Mouse (Mus musculus): ENCODE results near the gene Olfr1188. TPM values are rescaled to one million over a fixed set of nuclear protein-coding genes. Genes with fewer than 3 reads are reported as not detected.
"Not testable (repeated sequence)": the region's sequence is repeated elsewhere in the genome, so short reads cannot be mapped to it uniquely, and the experiment has no call there.

Olfr1188 gene
- not detected in 2 replicates for total RNA-seq (2017)

GRCm38 (mm10) chr2:88556635-88557034, at the start of gene Olfr1188:
TSS of gene Olfr1188 (plus strand) at chr2:88556935.
- ATAC-seq (replicated peaks; ENCODE audit: low read depth, poor library complexity, severe bottlenecking) = no peak

DNA sequence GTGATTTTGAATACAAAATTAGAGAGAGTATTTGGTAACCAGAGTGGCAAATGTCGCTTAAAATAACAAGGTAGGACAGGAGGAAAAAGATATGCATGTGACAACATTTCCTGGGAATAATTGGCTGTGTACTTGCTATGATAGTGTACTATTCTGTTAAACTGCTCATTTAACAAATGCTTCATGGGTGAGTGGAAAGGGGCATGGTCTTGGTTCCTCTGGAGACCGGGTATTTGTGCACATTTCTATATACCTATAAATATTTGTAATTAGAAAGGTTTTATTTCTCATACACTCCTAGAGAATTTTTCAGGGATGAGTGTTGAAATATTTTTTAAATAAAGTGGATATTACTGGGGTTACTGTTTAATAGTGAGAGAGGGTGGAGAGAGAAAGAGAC, 38.5 kb upstream of the Olfr1188 start, which contains the start of gene Olfr1186:
Gene Olfr1186 (plus strand): TSS at position 301 of the 400 bp plus-strand sequence.
- ATAC-seq (replicated peaks; ENCODE audit: low read depth, poor library complexity, severe bottlenecking) = no peak

- ATAC-seq (replicated peaks; ENCODE audit: low read depth, poor library complexity, severe bottlenecking) = no peak
These were observed 31.0 kb upstream of the Olfr1188 start for GRCm38 (mm10) chr2:88525720-88526119.

DNA sequence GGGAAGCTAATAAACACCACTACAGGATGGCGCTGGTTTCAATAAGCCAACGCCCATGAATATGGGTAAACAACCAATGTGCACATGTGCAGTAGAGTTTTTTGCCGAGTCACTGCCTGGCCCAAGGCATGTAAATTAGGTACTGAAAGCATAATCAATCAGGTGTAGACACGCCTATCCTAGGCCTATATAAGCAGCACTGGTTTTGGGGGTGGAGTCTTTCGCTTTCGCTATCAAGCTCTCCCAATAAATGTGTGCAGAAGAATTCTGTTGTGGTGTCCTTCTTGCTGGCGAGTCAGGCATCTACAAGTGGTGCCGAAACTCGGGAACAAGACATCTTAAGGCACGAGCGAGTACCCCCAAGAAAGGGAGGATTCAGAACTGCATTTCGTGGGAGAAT, 16.0 kb downstream of the Olfr1188 start:
- ATAC-seq (replicated peaks; ENCODE audit: low read depth, poor library complexity, severe bottlenecking) = not testable (repeated sequence)

GRCm38 (mm10) chr2:88586154-88586553, 29.4 kb downstream of the Olfr1188 start, which contains the start of gene Olfr1189:
TSS of gene Olfr1189 (plus strand) at chr2:88586454.
- ATAC-seq (replicated peaks; ENCODE audit: low read depth, poor library complexity, severe bottlenecking) = no peak

Other genes with a start within 250 kb of the Olfr1188 start
- not detected in 2 replicates for gene Olfr1174-ps, start 241.8 kb upstream of the Olfr1188 start, total RNA-seq (2017)
- not detected in 2 replicates for gene Olfr1175-ps, start 229.7 kb upstream of the Olfr1188 start, total RNA-seq (2017)
- not detected in 2 replicates for gene Olfr1176, start 220.2 kb upstream of the Olfr1188 start, total RNA-seq (2017)
- not detected in 2 replicates for gene Olfr1177-ps, start 210.4 kb upstream of the Olfr1188 start, total RNA-seq (2017)
- gene Olfr1178, start 169.9 kb upstream of the Olfr1188 start, total RNA-seq (2017) = not detected in 2 replicates
- gene Olfr1179, start 150.5 kb upstream of the Olfr1188 start, total RNA-seq (2017) = not detected in 2 replicates
- not detected in 2 replicates for gene Olfr1180, start 137.8 kb upstream of the Olfr1188 start, total RNA-seq (2017)
- gene Olfr1181, start 130.8 kb upstream of the Olfr1188 start, total RNA-seq (2017) = not detected in 2 replicates
- not detected in 2 replicates for gene Gm13757, start 107.8 kb upstream of the Olfr1188 start, total RNA-seq (2017)
- not detected in 2 replicates for gene Olfr1183, start 102.1 kb upstream of the Olfr1188 start, total RNA-seq (2017)
- gene Olfr1184, start 73.3 kb upstream of the Olfr1188 start, total RNA-seq (2017) = not detected in 2 replicates
- not detected in 2 replicates for gene Olfr1185-ps1, start 63.6 kb upstream of the Olfr1188 start, total RNA-seq (2017)
- not detected in 2 replicates for gene Olfr1186, start 38.4 kb upstream of the Olfr1188 start, total RNA-seq (2017)
- gene Olfr1189, start 29.5 kb downstream of the Olfr1188 start, total RNA-seq (2017) = not detected in 2 replicates
- not detected in 2 replicates for gene Olfr1191-ps1, start 83.6 kb downstream of the Olfr1188 start, total RNA-seq (2017)
- gene Olfr1192-ps1, start 91.6 kb downstream of the Olfr1188 start, total RNA-seq (2017) = not detected in 2 replicates
- not detected in 2 replicates for gene Olfr1193, start 118.7 kb downstream of the Olfr1188 start, total RNA-seq (2017)
- gene Olfr1195, start 132.3 kb downstream of the Olfr1188 start, total RNA-seq (2017) = not detected in 2 replicates
- not detected in 2 replicates for gene Olfr1196, start 147.7 kb downstream of the Olfr1188 start, total RNA-seq (2017)
- not detected in 2 replicates for gene Olfr1197, start 175.4 kb downstream of the Olfr1188 start, total RNA-seq (2017)
- gene Olfr1198, start 194.4 kb downstream of the Olfr1188 start, total RNA-seq (2017) = not detected in 2 replicates
- gene Olfr1199, start 203.5 kb downstream of the Olfr1188 start, total RNA-seq (2017) = not detected in 2 replicates
- gene Olfr1200, start 213.6 kb downstream of the Olfr1188 start, total RNA-seq (2017) = not detected in 2 replicates
- gene Olfr1201, start 236.1 kb downstream of the Olfr1188 start, total RNA-seq (2017) = not detected in 2 replicates